Mouse (Mus musculus) cerebellum, adult 9-11 months (tissue): Measurements from ENCODE around the gene Ncoa4.
A peak's percentile ranks its signal among the peaks of the same experiment; 100 is the strongest.

ENCODE experiments used
- DNase-seq: peaks from one replicate; pipeline ENCODE4 v3.0.0; 2022

The Ncoa4 gene

GRCm38 (mm10) chr14:32201791-32202451, 42.3 kb downstream of the Ncoa4 start, which contains the start of the genes Timm23 and Parg:
Gene Timm23 (minus strand): TSS chr14:32201898.
Gene Parg (plus strand): TSS chr14:32201949.
- DNase-seq: peak; percentile 86

- no peak for DNase-seq
These were observed 66.9 kb downstream of the Ncoa4 start for GRCm38 (mm10) chr14:32226601-32227000.

- peak; percentile 6 for DNase-seq
These were observed 69.3 kb downstream of the Ncoa4 start for GRCm38 (mm10) chr14:32228996-32229395.
